Mouse (Mus musculus): ENCODE results near the gene Szt2.

The Szt2 gene

GRCm38 (mm10) chr4:118409142-118409900 lies at the start of gene Szt2, which contains the start of gene Med8:
TSS of gene Szt2 (minus strand) at chr4:118409273.
TSS of gene Med8 (plus strand) at chr4:118409337.
- peak; percentile 85 for DNase-seq (ENCODE audit: low spot score)

GRCm38 (mm10) chr4:118457345-118457975 lies 48.4 kb upstream of the Szt2 start, which contains the start of gene Mpl:
TSS of gene Mpl (minus strand) at chr4:118457513.
- DNase-seq (ENCODE audit: low spot score): no peak

GRCm38 (mm10) chr4:118446415-118447153 lies 37.5 kb upstream of the Szt2 start:
- DNase-seq (ENCODE audit: low spot score): peak; percentile 18

- DNase-seq (ENCODE audit: low spot score): peak; percentile 57
These were observed 36.8 kb upstream of the Szt2 start for GRCm38 (mm10) chr4:118445781-118446414.

GRCm38 (mm10) chr4:118445088-118445487 lies 36.0 kb upstream of the Szt2 start:
- DNase-seq (ENCODE audit: low spot score): no peak

GRCm38 (mm10) chr4:118437829-118438253 lies 28.8 kb upstream of the Szt2 start:
- DNase-seq (ENCODE audit: low spot score): no peak

- DNase-seq (ENCODE audit: low spot score): peak; percentile 92
These were observed 27.9 kb upstream of the Szt2 start, which contains the start of gene Cdc20 for GRCm38 (mm10) chr4:118436820-118437603. TSS of gene Cdc20 (minus strand) at chr4:118437352.

- no peak for DNase-seq (ENCODE audit: low spot score)
These were observed 23.3 kb upstream of the Szt2 start for GRCm38 (mm10) chr4:118432332-118432731.

- DNase-seq (ENCODE audit: low spot score): no peak
These were observed 20.3 kb upstream of the Szt2 start for GRCm38 (mm10) chr4:118429215-118429895.

- no peak for DNase-seq (ENCODE audit: low spot score)
These were observed 19.6 kb upstream of the Szt2 start for GRCm38 (mm10) chr4:118428531-118429214.

- peak; percentile 85 for DNase-seq (ENCODE audit: low spot score)
These were observed 18.8 kb upstream of the Szt2 start, which contains the start of gene Elovl1 for GRCm38 (mm10) chr4:118427768-118428451. TSS of gene Elovl1 (plus strand) at chr4:118428093.

GRCm38 (mm10) chr4:118427415-118427767 lies 18.3 kb upstream of the Szt2 start:
- peak; percentile 19 for DNase-seq (ENCODE audit: low spot score)

GRCm38 (mm10) chr4:118425374-118425773 lies 16.3 kb upstream of the Szt2 start:
- DNase-seq (ENCODE audit: low spot score): no peak

- no peak for DNase-seq (ENCODE audit: low spot score)
These were observed 15.6 kb upstream of the Szt2 start for GRCm38 (mm10) chr4:118424541-118425160.

GRCm38 (mm10) chr4:118421384-118421783 lies 12.3 kb upstream of the Szt2 start:
- DNase-seq (ENCODE audit: low spot score): no peak

- no peak for DNase-seq (ENCODE audit: low spot score)
These were observed 8.2 kb upstream of the Szt2 start for GRCm38 (mm10) chr4:118417112-118417797.

- DNase-seq (ENCODE audit: low spot score): no peak
These were observed 7.3 kb upstream of the Szt2 start for GRCm38 (mm10) chr4:118416329-118416728.

- DNase-seq (ENCODE audit: low spot score): peak; percentile 51
These were observed 6.7 kb upstream of the Szt2 start for GRCm38 (mm10) chr4:118415779-118416178.
